Mouse (Mus musculus) v-Abl transformed pro-B cells (cell line): ENCODE measurements at regions not wholly inside any gene's neighbourhood (a gene's known extent, or its start where the extent isn't known, plus 50 kb on each side); places are given as distances from the start of the nearest gene placed in this dataset.

Experiments
- in situ Hi-C, 2 experiments: fragments of 400-800 bp; cut with MboI; formaldehyde crosslinking; loops; one replicate each; pipeline ENCODE4 v1.15.1; 2025; ENCODE audit not compliant: unreplicated experiment in 2 of 2

GRCm38 (mm10) chr14:61691785-61692372 is 84.6 kb downstream of the Kcnrg start:
- in situ Hi-C loops, result no loop called here

DNA sequence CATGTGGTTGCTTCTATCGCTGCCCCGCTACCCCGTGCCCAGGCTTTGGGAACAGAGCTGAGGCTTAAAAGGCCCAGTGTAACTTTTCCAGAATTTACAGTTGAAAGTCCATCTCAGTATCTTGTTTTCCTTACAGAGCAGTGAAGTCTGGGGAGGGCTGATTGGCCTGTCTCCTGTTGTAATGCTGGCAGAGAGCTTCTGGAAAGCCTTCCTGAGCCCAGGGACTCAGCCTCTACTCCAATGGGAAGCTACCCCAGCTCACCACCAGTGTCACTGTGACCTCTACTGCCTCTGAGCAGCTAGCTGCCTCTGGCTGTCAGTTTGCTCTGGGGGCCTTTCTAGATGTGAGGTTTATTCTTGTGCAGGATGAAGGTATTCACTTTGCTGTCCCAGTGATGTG is 87.5 kb downstream of the Kcnrg start:
- in situ Hi-C loops, result no loop called here

DNA sequence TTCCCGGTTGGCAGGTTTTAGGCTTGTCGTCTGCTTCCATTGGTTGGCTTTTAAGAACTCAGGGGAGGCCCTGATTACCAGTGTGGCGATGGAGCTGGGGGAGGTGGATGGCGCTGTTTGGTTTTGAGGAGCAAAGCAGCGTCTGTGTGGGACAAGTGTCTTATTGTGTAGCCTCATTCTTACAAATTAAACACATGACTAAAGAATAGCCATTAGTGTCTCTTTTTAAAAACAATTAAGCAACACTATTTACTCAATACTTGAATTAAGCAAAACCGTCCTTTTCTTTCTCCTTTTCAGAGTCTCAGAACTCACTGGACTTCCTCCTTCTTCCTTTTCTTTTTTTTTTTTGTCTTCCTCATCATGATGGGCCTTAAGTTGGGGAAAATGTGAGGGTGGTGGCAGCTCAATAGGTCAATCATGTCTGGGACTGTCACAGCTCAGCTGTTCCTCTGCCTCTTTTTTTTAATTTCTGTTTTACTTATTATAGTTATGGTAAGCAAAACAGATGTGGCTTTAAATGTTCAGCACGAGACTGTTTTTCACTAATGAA is 89.1 kb downstream of the Kcnrg start:
- in situ Hi-C loops, result no loop called here

DNA sequence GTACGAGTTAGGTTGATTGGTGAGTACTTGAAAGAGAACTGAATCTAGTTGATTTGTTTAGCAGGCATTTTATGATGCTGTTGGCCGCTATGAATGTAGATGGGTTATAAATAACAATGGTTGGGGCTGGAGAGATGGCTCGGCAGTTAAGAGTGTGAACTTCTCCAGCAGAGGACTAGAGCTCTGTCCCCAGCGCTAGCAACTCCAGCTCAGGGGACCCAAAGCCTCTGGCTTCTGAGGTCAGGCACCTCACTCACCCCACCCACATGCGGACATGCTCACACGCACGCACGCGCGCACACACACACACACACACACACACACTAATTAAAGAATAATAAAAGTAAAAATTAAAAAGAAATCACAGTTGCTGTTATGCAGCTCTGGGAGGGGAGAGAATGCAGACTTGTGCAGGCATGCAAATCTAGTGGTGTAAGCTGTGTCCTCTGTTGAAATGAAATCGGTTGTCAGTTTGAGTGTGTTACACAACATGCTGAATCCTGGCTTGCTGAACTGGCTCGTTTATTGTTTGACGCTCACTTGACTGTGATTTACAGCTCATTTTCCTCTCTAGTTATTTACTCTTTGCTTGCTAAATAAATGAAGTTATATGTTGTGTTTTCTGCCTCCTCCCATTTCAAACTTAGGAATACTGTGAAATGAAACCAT is 89.8 kb downstream of the Kcnrg start:
- in situ Hi-C loops, result no loop called here

DNA sequence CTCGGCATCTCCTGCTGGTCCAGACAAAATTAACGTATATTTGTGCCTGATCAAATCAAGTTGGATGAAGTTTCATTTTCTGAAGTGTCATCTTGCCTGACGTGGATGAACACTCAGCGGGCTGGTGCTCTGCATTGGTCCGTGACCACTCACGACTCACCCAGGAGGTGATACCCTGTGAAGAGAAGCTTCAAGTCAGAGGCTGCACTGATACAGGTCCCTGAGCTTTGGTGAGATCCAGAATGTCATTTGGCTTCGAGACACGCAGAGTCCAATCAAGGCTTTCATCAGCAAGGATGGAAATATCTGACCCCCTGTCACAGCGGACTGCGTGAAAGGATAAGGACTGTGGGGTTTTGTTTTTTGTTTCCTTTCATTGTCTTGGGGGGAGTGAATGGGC is 90.4 kb downstream of the Kcnrg start:
- in situ Hi-C loops, result no loop called here

DNA sequence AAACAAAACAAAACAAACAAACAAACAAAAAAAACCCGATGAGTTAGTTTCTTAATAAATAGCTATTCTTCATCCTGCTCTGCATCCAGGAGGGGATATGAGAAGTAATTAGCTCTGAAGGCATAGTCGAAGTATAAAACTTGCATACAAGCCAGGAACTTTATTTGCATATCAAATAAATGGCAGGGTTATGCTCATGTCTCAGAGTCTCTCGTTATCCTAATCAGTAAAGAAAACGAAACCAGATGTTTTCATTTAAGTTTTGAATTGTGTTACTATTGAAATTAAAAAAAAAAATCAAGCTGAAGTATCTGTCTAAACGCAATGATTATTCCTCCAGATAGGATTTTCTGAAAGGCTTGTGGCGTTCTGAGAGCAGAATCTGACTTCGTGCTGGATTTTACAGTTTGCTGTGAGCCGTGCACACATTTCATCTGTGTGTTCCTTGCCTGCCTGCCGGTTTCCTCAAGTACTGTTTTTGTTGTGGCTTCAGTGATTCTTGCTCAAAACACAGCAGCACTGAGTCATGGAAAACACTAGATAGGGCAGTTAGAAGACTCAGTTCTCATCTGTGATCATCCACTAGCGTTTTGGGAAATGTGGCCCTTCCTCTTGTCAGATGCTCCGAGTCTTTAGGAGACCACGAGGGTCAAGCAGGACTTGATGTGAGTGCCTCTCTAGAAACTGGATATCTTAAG is 91.2 kb downstream of the Kcnrg start:
- in situ Hi-C loops, result no loop called here

GRCm38 (mm10) chr14:61699638-61700037 is 92.4 kb downstream of the Kcnrg start:
- in situ Hi-C loops, result no loop called here

DNA sequence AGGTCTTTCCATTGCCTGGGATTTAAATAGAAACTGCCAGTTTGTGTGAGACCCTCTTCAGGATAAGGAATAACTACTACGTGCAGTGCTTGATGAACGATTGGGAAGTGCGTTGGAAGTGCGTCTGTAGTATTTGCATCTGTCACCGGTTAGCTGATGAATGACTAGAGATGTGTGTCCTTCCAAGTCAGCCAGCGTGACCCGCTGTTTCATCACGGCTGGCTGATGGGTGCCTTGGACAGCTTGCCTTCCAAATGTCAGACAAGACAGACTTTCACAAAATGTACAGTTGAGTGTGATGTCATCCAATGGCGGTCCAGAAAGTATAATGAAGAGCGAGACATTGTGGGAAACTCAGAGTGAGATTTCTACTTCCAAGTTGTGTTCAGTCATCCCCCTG is 93.9 kb downstream of the Kcnrg start:
- in situ Hi-C loops, result no loop called here

GRCm38 (mm10) chr14:61703916-61704315 is 96.7 kb downstream of the Kcnrg start:
- in situ Hi-C loops, result no loop called here

DNA sequence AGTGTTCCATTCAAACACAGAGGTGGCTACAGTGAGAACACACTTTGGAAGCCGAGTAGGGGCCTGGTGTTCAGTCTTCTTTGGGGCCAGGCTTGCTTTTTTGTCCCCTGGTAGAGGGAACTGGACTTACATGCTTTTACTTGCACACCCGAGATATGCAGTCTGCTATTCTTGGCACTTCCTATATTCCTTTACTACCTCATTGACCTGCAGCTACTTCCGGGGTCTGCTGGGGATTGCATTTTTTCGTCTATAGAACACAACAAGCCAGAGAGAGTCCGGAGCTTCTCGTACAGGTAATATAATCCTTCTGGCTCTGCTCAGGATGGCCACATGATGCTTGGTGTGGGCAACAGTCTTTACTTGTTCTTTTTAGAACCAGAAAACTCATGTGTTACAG is 99.7 kb downstream of the Kcnrg start:
- in situ Hi-C loops, result no loop called here

- in situ Hi-C loops, result no loop called here
These were observed 101.1 kb downstream of the Kcnrg start for GRCm38 (mm10) chr14:61708331-61708730.

DNA sequence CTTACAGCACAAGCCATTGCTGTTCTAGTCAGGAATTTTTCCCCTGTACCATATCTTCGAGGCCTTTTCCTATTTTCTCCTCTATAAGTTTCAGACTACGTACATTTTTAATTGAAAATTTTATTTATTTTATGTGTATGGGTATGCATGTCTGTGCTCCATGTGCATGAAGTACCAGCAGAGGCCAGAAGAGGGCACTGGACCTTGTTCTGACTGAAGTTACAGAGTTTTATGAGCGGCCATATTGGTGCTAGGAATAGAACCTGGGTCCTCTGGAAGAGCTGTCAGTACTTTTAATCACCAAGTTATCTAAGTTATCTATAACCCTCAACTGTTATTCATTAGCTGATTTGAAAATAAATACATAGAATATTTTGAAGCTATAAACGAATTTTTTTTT is 108.5 kb downstream of the Kcnrg start:
- in situ Hi-C loops, result loop anchor here in 1 of 2 experiments (10.0 kb wide), 1 partner anchor 739 kb away; the partner anchor contains the start of gene Gucy1b2

DNA sequence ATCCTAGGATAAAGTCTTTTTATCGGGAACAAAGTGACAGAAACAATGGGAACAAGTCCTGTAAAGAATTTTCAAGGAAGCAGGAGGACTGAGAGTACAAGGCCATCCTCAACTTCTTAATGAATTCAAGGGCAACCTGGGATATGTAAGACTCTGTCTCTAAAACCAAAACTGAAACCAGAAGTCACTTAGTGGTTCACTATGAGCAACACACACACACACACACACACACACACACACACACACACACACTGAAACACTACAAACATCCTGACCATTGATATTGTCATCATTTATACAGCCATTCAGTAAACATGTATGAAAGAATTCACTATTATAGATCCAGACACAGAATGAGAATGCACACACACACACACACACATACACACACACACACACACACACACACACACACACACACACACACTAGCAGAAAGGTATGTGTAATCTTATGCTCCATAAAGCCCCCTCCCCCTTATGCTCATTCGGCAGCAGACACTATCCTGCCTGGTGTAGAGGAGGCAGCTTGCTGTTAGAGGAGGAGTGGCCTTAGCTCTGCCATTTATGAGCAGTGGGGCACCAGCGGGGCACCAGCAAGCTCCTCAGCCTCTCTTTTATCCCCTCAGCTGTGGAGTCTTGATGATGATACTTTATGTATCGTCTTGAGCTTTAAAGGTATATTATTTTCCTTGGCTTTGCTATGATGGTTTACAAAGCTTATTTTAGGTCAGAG is 111.3 kb downstream of the Kcnrg start:
- in situ Hi-C loops, result loop anchor here in 1 of 2 experiments (10.0 kb wide), 1 partner anchor 736 kb away; the partner anchor contains the start of gene Gucy1b2

DNA sequence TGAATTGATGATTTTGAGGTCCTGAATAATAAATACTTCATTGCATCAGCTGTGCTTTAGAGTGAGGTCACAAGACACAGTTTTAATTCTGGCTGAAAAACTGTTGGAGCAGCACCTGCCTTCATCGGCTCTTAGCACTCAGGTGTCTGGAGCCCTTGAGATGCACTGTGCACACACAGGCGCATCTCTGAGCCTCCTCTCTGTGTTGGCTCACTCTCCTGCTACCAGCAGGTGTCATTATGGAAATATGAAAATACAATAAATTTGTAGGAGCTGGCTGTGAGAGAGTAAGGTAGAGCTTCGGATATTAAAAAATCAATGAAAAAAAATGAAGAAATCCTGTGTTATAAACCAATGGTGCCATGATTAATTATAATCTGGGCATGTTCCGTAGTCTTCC is 114.0 kb downstream of the Kcnrg start:
- in situ Hi-C loops, result no loop called here

DNA sequence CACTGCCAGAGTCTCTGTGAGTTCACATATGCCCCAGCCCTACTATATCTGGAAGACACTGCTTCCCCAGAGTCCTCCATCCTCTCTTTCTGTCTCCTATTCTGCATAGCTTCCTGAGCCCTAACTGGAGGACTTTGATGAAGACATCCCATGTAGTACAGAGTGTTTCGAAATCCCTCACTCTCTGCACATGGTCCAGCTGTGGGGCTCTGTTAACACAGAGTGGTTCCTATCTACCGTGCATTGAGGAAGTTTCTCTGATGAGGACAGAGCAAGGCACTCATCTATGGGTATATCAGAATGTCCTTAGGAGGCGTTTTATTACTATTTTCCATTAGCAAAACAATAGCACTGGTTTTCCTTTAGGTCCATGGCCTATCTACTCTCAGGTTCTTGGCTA is 117.7 kb downstream of the Kcnrg start:
- in situ Hi-C loops, result no loop called here

- in situ Hi-C loops, result no loop called here
These were observed 121.3 kb downstream of the Kcnrg start for GRCm38 (mm10) chr14:61728562-61728961.

- in situ Hi-C loops, result no loop called here
These were observed 128.3 kb downstream of the Kcnrg start for GRCm38 (mm10) chr14:61735541-61735940.

- in situ Hi-C loops, result no loop called here
These were observed 129.4 kb downstream of the Kcnrg start for GRCm38 (mm10) chr14:61736384-61737322.

DNA sequence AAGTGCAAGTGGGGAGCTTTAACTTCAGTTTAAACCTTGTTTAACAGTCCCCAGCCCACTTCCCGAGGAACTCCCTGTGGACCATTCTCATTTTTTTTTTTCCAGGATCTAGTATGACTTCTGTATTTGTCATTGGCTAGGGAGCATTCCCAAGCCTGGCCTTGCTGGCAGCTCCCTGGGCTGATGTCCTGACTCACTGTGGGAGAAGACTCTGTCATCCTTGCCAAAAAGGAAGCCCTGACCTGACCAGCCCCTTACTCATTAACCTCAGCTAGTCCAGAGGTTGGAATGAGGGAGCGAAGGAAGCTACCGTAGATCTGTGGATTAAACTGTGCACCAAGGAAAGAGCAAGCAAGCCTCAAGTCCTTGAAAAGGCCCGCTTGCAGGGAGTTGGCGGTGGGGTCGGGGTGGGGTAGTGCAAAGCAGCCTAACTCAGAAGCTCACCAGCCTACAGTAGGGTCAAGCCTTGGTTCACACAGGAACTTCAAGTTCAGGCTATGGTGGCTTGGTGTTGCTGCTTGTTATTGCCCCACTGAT is 130.3 kb downstream of the Kcnrg start:
- in situ Hi-C loops, result no loop called here

- in situ Hi-C loops, result no loop called here
These were observed 132.2 kb downstream of the Kcnrg start for GRCm38 (mm10) chr14:61739453-61739852.
